Mouse (Mus musculus): ENCODE data around the gene Wdr91.

GRCm38 (mm10) chr6:34906125-34906524 is 4.6 kb downstream of the Wdr91 start:
- TF ChIP-seq CHD2 (IDR thresholded peaks at IDR 0.05; ENCODE audit: low read depth, low read length) (no peak), MAFK (IDR thresholded peaks at IDR 0.05; ENCODE audit: insufficient read depth, low read depth, low read length) (no peak), ZC3H11A (IDR thresholded peaks at IDR 0.05; ENCODE audit: borderline replicate concordance, low read depth, low read length) (no peak), ZNF384 (IDR thresholded peaks at IDR 0.05; ENCODE audit: low read depth, low read length) (no peak), HCFC1 (IDR thresholded peaks at IDR 0.05; ENCODE audit: borderline replicate concordance, insufficient read depth, low read length) (no peak)
